Mouse (Mus musculus): ENCODE data around the gene Coro2a.

- peak; percentile 90 for TF ChIP-seq CTCF (IDR thresholded peaks at IDR 0.05; ENCODE audit: low read depth)
- TF ChIP-seq EP300 (IDR thresholded peaks at IDR 0.05; ENCODE audit: low read depth): no peak
Measured at GRCm38 (mm10) chr4:46497286-46497892, 104.6 kb downstream of the Coro2a start.
